Comparison of ENCODE assay signal across 8 mouse cellular contexts in genomic region chr17:7868631-7869030, GRCm38 (mm10). TPM values are rescaled to one million over a fixed set of nuclear protein-coding genes. Genes with fewer than 3 reads are reported as not detected.
A peak's percentile ranks its signal among the peaks of the same experiment; 100 is the strongest.
DNase-seq lines count a peak whose midpoint lies in the region; ATAC-seq and TF ChIP-seq lines count a peak whose summit lies in the region.

No protein-coding gene starts in this region.

- ATAC-seq in hindbrain, embryonic 14.5 days (ENCODE audit: low FRiP score): no peak
- no peak for ATAC-seq in hindbrain, embryonic 13.5 days (ENCODE audit: low FRiP score)
- peak; percentile 72 for ATAC-seq in kidney, embryonic 14.5 days (ENCODE audit: low FRiP score, low TSS enrichment)
- peak; percentile 60 for ATAC-seq in limb, embryonic 14.5 days (ENCODE audit: low FRiP score, low read depth)
- ATAC-seq in neural tube, embryonic 14.5 days (ENCODE audit: low read depth): peak; percentile 49; the same call in 1 of the 2 replicates

- H3K9me3 ChIP-seq in hindbrain, embryonic 14.5 days (ENCODE audit: control insufficient read depth, low read length): no peaks in the 10 kb centered on the region
- H3K9me3 ChIP-seq in hindbrain, embryonic 13.5 days: no peaks in the 10 kb centered on the region
- H3K9me3 ChIP-seq in kidney, embryonic 14.5 days (ENCODE audit: control insufficient read depth, low read length): no peaks in the 10 kb centered on the region
- no peaks in the 10 kb centered on the region for H3K9me3 ChIP-seq in limb, embryonic 14.5 days (ENCODE audit: control insufficient read depth, low read length)
- no peaks in the 10 kb centered on the region for H3K9me3 ChIP-seq in neural tube, embryonic 14.5 days (ENCODE audit: control insufficient read depth, low read length)

- no peak overlapping the region for H3K4me3 ChIP-seq in hindbrain, embryonic 14.5 days (replicated peaks; ENCODE audit: low read length)
- no peak overlapping the region for H3K4me3 ChIP-seq in hindbrain, embryonic 13.5 days
- H3K4me3 ChIP-seq in gastrocnemius, adult 2 months: no peak overlapping the region
- no peak overlapping the region for H3K4me3 ChIP-seq in kidney, embryonic 14.5 days (ENCODE audit: low read length)
- no peak overlapping the region for H3K4me3 ChIP-seq in limb, embryonic 14.5 days (replicated peaks; ENCODE audit: low read length)
- no peak overlapping the region for H3K4me3 ChIP-seq in neural tube, embryonic 14.5 days (ENCODE audit: low read depth, low read length)
- no peak overlapping the region for H3K4me3 ChIP-seq in testis, adult 2 months (ENCODE audit: control insufficient read depth, low read depth, low read length)

- H3K9ac ChIP-seq in hindbrain, embryonic 14.5 days: no peak overlapping the region
- H3K9ac ChIP-seq in hindbrain, embryonic 13.5 days: no peak overlapping the region
- H3K9ac ChIP-seq in kidney, embryonic 14.5 days (ENCODE audit: low read depth, low read length): no peak overlapping the region
- H3K9ac ChIP-seq in limb, embryonic 14.5 days (ENCODE audit: low read depth, low read length, severe bottlenecking): no peak overlapping the region
- no peak overlapping the region for H3K9ac ChIP-seq in neural tube, embryonic 14.5 days (replicated peaks; ENCODE audit: low read depth, low read length)

- H3K4me2 ChIP-seq in hindbrain, embryonic 14.5 days (replicated peaks): no peak overlapping the region
- no peak overlapping the region for H3K4me2 ChIP-seq in hindbrain, embryonic 13.5 days
- H3K4me2 ChIP-seq in kidney, embryonic 14.5 days (replicated peaks; ENCODE audit: low read depth, low read length): no peak overlapping the region
- H3K4me2 ChIP-seq in limb, embryonic 14.5 days (replicated peaks; ENCODE audit: low read depth, low read length, severe bottlenecking): no peak overlapping the region
- H3K4me2 ChIP-seq in neural tube, embryonic 14.5 days (ENCODE audit: low read depth, low read length): no peak overlapping the region

- WGBS in hindbrain, embryonic 14.5 days: 11% methylated on average over 4 of the region's 4 CpGs
- 10% methylated on average over 4 of the region's 4 CpGs for WGBS in hindbrain, embryonic 13.5 days
- WGBS in kidney, embryonic 14.5 days: 14% methylated on average over 4 of the region's 4 CpGs
- WGBS in limb, embryonic 14.5 days: 18% methylated on average over 4 of the region's 4 CpGs
- WGBS in neural tube, embryonic 14.5 days: 13% methylated on average over 4 of the region's 4 CpGs

- no peak overlapping the region for H3K27ac ChIP-seq in hindbrain, embryonic 14.5 days
- H3K27ac ChIP-seq in hindbrain, embryonic 13.5 days: no peak overlapping the region
- H3K27ac ChIP-seq in gastrocnemius, adult 2 months: no peak overlapping the region
- H3K27ac ChIP-seq in kidney, embryonic 14.5 days (ENCODE audit: low read depth, low read length): no peak overlapping the region
- H3K27ac ChIP-seq in limb, embryonic 14.5 days (replicated peaks; ENCODE audit: low read depth, low read length): no peak overlapping the region
- no peak overlapping the region for H3K27ac ChIP-seq in neural tube, embryonic 14.5 days (ENCODE audit: low read depth, low read length)
- H3K27ac ChIP-seq in testis, adult 2 months (ENCODE audit: control insufficient read depth, insufficient read depth, low read depth, low read length): no peak overlapping the region

- intact Hi-C loops in gastrocnemius, adult 2 months (cut with DNase I): loop anchor here (2.0 kb wide), 1 partner anchor 60 kb away; no protein-coding TSS in a partner anchor

- no peaks in the 10 kb centered on the region for H3K27me3 ChIP-seq in hindbrain, embryonic 14.5 days (ENCODE audit: control insufficient read depth, insufficient read depth, low read length)
- H3K27me3 ChIP-seq in hindbrain, embryonic 13.5 days: no peaks in the 10 kb centered on the region
- H3K27me3 ChIP-seq in kidney, embryonic 14.5 days (ENCODE audit: control insufficient read depth, insufficient read depth, low read length): no peaks in the 10 kb centered on the region
- H3K27me3 ChIP-seq in limb, embryonic 14.5 days (ENCODE audit: control insufficient read depth, insufficient read depth, low read length): no peaks in the 10 kb centered on the region
- H3K27me3 ChIP-seq in neural tube, embryonic 14.5 days (ENCODE audit: control insufficient read depth, insufficient read depth, low read length): no peaks in the 10 kb centered on the region
- H3K27me3 ChIP-seq in testis, adult 2 months (ENCODE audit: control insufficient read depth, insufficient read depth, low read length): no peaks in the 10 kb centered on the region

- H3K4me1 ChIP-seq in hindbrain, embryonic 14.5 days (replicated peaks; ENCODE audit: control insufficient read depth, insufficient read depth, low read length): no peaks in the 10 kb centered on the region
- H3K4me1 ChIP-seq in hindbrain, embryonic 13.5 days (replicated peaks): no peaks in the 10 kb centered on the region
- H3K4me1 ChIP-seq in kidney, embryonic 14.5 days (ENCODE audit: control insufficient read depth, insufficient read depth, low read length): no peaks in the 10 kb centered on the region
- H3K4me1 ChIP-seq in limb, embryonic 14.5 days (ENCODE audit: control insufficient read depth, insufficient read depth, low read length): no peaks in the 10 kb centered on the region
- H3K4me1 ChIP-seq in neural tube, embryonic 14.5 days (ENCODE audit: control insufficient read depth, insufficient read depth, low read length): no peaks in the 10 kb centered on the region
- H3K4me1 ChIP-seq in testis, adult 2 months (ENCODE audit: control insufficient read depth, insufficient read depth, low read length): peaks cover 2% of the 10 kb centered on the region

- TF ChIP-seq POLR2A in limb, embryonic 14.5 days (IDR thresholded peaks at IDR 0.05; ENCODE audit: borderline replicate concordance, extremely low read depth, insufficient read depth, insufficient read length): no peak
- TF ChIP-seq POLR2A in testis, adult 2 months (IDR thresholded peaks at IDR 0.05; ENCODE audit: control insufficient read depth, low read depth, low read length): no peak

- no peaks in the 10 kb centered on the region for H3K36me3 ChIP-seq in hindbrain, embryonic 14.5 days (replicated peaks; ENCODE audit: control insufficient read depth, insufficient read depth)
- no peaks in the 10 kb centered on the region for H3K36me3 ChIP-seq in hindbrain, embryonic 13.5 days
- no peaks in the 10 kb centered on the region for H3K36me3 ChIP-seq in kidney, embryonic 14.5 days (ENCODE audit: control insufficient read depth, insufficient read depth, low read length)
- no peaks in the 10 kb centered on the region for H3K36me3 ChIP-seq in limb, embryonic 14.5 days (ENCODE audit: control insufficient read depth, insufficient read depth, low read length)
- no peaks in the 10 kb centered on the region for H3K36me3 ChIP-seq in neural tube, embryonic 14.5 days (ENCODE audit: control insufficient read depth, insufficient read depth, low read length)
- H3K36me3 ChIP-seq in testis, adult 2 months (ENCODE audit: control insufficient read depth, insufficient read depth, low read length): no peaks in the 10 kb centered on the region

- DNase-seq in hindbrain, embryonic 14.5 days (ENCODE audit: low spot score): peak; percentile 53
- DNase-seq in cerebellum, adult 8-10 months: peak; percentile 5
- peak; percentile 76 for DNase-seq in gastrocnemius, adult 2 months
- DNase-seq in limb, embryonic 14.5 days (ENCODE audit: low spot score): peak; percentile 75

- peak; percentile 90 for TF ChIP-seq CTCF in gastrocnemius, adult 2 months (IDR thresholded peaks at IDR 0.05)
- TF ChIP-seq CTCF in testis, adult 2 months (IDR thresholded peaks at IDR 0.05; ENCODE audit: control insufficient read depth, insufficient read depth, insufficient replicate concordance, low read depth, low read length): peak; percentile 73; the same call in 1 of the 2 replicates

RNA-seq across cellular contexts. Expression of gene Fndc1, which starts 41.5 kb away (rescaled TPM):
- 10.3 and 11.1 TPM in 2 replicates for polyA plus RNA-seq in hindbrain, embryonic 14.5 days (2014; fragmentation: Nextera tagmentation; extraction: Ambion mirVana)
- 4.5 and 4.7 TPM in 2 replicates for polyA plus RNA-seq in hindbrain, embryonic 13.5 days (2015; fragmentation: Nextera tagmentation; extraction: Ambion mirVana)
- 10 to 100 TPM; 22.2 to 46.4 TPM for total RNA-seq in gastrocnemius, adult 2 months (2021)
- polyA plus RNA-seq in kidney, embryonic 14.5 days (2014; fragmentation: Nextera tagmentation; extraction: Ambion mirVana): 0.11 and 0.24 TPM in 2 replicates
- 58.4 and 61.9 TPM in 2 replicates for polyA plus RNA-seq in limb, embryonic 14.5 days (2012; rRNA removed)
- 71.7 and 82.3 TPM in 2 replicates for polyA plus RNA-seq in limb, embryonic 14.5 days (2014; fragmentation: Nextera tagmentation; extraction: Ambion mirVana)
- 8.6 and 11.1 TPM in 2 replicates for polyA plus RNA-seq in neural tube, embryonic 14.5 days (2014; fragmentation: Nextera tagmentation; extraction: Ambion mirVana)
- polyA plus RNA-seq in testis, adult 2 months (2012; rRNA removed): 0.90 and 0.95 TPM in 2 replicates

RNA-seq across cellular contexts. Expression of gene Tagap, which starts 57.2 kb away (rescaled TPM):
- 0.50 and 0.92 TPM in 2 replicates for polyA plus RNA-seq in hindbrain, embryonic 14.5 days (2014; fragmentation: Nextera tagmentation; extraction: Ambion mirVana)
- 0.53 and 0.63 TPM in 2 replicates for polyA plus RNA-seq in hindbrain, embryonic 13.5 days (2015; fragmentation: Nextera tagmentation; extraction: Ambion mirVana)
- total RNA-seq in gastrocnemius, adult 2 months (2021): 1 to 10 TPM; 2.3 to 2.4 TPM
- polyA plus RNA-seq in kidney, embryonic 14.5 days (2014; fragmentation: Nextera tagmentation; extraction: Ambion mirVana): 0.66 and 0.93 TPM in 2 replicates
- polyA plus RNA-seq in limb, embryonic 14.5 days (2012; rRNA removed): 0.64 TPM in 2 replicates
- 0.65 and 1.1 TPM in 2 replicates for polyA plus RNA-seq in limb, embryonic 14.5 days (2014; fragmentation: Nextera tagmentation; extraction: Ambion mirVana)
- polyA plus RNA-seq in neural tube, embryonic 14.5 days (2014; fragmentation: Nextera tagmentation; extraction: Ambion mirVana): 0.42 and 0.54 TPM in 2 replicates
- polyA plus RNA-seq in testis, adult 2 months (2012; rRNA removed): 0.40 and 1.8 TPM in 2 replicates

Comparison
In these comparisons a context has a peak if more than half of its experiments do, and no peak if none do; other contexts are left out.
1. ATAC-seq: peak in kidney, embryonic 14.5 days (single experiment), limb, embryonic 14.5 days (single experiment) and neural tube, embryonic 14.5 days (single experiment); none in hindbrain, embryonic 14.5 days (single experiment) and hindbrain, embryonic 13.5 days (single experiment).
2. DNase-seq: peak in every context shown above with its lines; median percentile 76 in gastrocnemius, adult 2 months; 75 in limb, embryonic 14.5 days; 53 in hindbrain, embryonic 14.5 days; 5 in cerebellum, adult 8-10 months.